Mouse (Mus musculus): ENCODE measurements around the gene Rufy2.

- TF ChIP-seq ZNF384 (IDR thresholded peaks at IDR 0.05; ENCODE audit: low read depth, low read length) (no peak), ZC3H11A (IDR thresholded peaks at IDR 0.05; ENCODE audit: borderline replicate concordance, low read depth, low read length) (no peak), CHD2 (IDR thresholded peaks at IDR 0.05; ENCODE audit: low read depth, low read length) (no peak), HCFC1 (IDR thresholded peaks at IDR 0.05; ENCODE audit: borderline replicate concordance, insufficient read depth, low read length) (no peak), MAFK (IDR thresholded peaks at IDR 0.05; ENCODE audit: insufficient read depth, low read depth, low read length) (no peak)
Measured at GRCm38 (mm10) chr10:63019304-63019703, 39.3 kb downstream of the Rufy2 start.

Data from ES-E14 (cell line).